Mouse (Mus musculus) lung, postnatal 0 days (tissue): ENCODE measurements around the gene Fadd. TPM values are rescaled to one million over a fixed set of nuclear protein-coding genes. Genes with fewer than 3 reads are reported as not detected.
A peak's percentile ranks its signal among the peaks of the same experiment; 100 is the strongest.

Source experiments
- ATAC-seq: fragments of 200-750 bp; cut with Nextera tagmentation; 2 replicates; pipeline ENCODE4 v1.8.0; 2017; ENCODE audit warnings: moderate library complexity
- DNase-seq: peaks from one replicate; pipeline ENCODE4 v3.0.0-alpha.2; 2016; ENCODE audit warnings: low spot score
- H3K27ac ChIP-seq: fragments of 300-500 bp; sonication (generic); 2 replicates; pipeline ENCODE4 v1.5.1; 2014; ENCODE audit warnings: antibody characterized with exemption, mild to moderate bottlenecking, low read length, mixed read lengths
- H3K27me3 ChIP-seq: fragments of 300-500 bp; sonication (generic); replicated peaks from 2 replicates; pipeline ENCODE4 v1.6.1; 2014; ENCODE audit warnings: low read length, mixed read lengths; ENCODE audit not compliant: insufficient read depth
- H3K36me3 ChIP-seq: fragments of 300-500 bp; sonication (generic); 2 replicates; pipeline ENCODE4 v1.6.1; 2014; ENCODE audit warnings: low read length, mixed read lengths; ENCODE audit not compliant: insufficient read depth
- H3K4me1 ChIP-seq: fragments of 300-500 bp; sonication (generic); 2 replicates; pipeline ENCODE4 v1.6.1; 2014; ENCODE audit warnings: antibody characterized with exemption, low read depth, low read length, mixed read lengths; ENCODE audit not compliant: insufficient read depth
- H3K4me2 ChIP-seq: fragments of 300-500 bp; sonication (generic); replicated peaks from 2 replicates; pipeline ENCODE4 v1.6.1; 2014; ENCODE audit warnings: low read depth, mild to moderate bottlenecking, low read length, moderate library complexity, mixed read lengths
- H3K4me3 ChIP-seq: fragments of 300-500 bp; sonication (generic); 2 replicates; pipeline ENCODE4 v1.5.1; 2014; ENCODE audit warnings: low read depth, low read length
- H3K9ac ChIP-seq: fragments of 300-500 bp; sonication (generic); replicated peaks from 2 replicates; pipeline ENCODE4 v1.6.1; 2014; ENCODE audit warnings: low read depth, mild to moderate bottlenecking
- H3K9me3 ChIP-seq: fragments of 300-500 bp; sonication (generic); 2 replicates; pipeline ENCODE4 v1.6.1; 2016; ENCODE audit warnings: low read length, mixed read lengths
- CTCF ChIP-seq: IDR thresholded peaks from 2 replicates; pipeline ENCODE4 v1.5.1; 2016; ENCODE audit warnings: antibody characterized with exemption, mild to moderate bottlenecking
- EP300 ChIP-seq: IDR thresholded peaks from 2 replicates; pipeline ENCODE4 v1.6.1; 2016; ENCODE audit warnings: antibody characterized with exemption, mild to moderate bottlenecking, control low read depth
- WGBS: fragments of 180-500 bp; shearing (Covaris S2); extraction: QIAGEN DNeasy Blood & Tissue Kit; methylation state at CpG from one replicate; pipeline ENCODE4 v1.1.7; 2014; 5-methylcytosine and 5-hydroxymethylcytosine counted together
- polyA plus RNA-seq: library from polyadenylated mRNA; unstranded; fragments of >200 nt; fragmentation: Nextera tagmentation; extraction: Ambion mirVana; gene quantifications from 2 replicates; pipeline ENCODE4 v1.2.1, GENCODE M21; 2015

Gene Fadd
- polyA plus RNA-seq, 1 experiment from 2014 or later: 7.4 TPM

DNA sequence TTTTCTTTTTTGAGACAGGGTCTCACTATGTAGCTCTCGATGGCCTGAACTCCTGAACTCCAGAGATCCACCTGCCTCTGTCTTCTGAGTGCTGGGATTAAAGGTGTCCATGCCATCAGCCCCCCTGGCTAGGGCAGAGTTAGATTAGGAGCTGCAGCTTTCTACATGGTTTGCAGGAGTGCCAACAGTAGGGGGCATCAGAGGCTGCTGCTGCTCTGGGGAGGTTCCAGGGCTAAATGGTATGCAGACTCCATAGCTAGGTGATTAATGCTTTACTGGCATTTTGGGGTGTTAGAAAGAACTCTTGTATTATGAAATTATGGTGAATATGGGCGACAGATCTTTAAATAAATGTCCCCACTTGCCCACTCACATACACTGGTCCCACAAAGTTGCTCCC, 5.0 kb upstream of the Fadd start:
- WGBS: 33% methylated on average over 2 of the region's 2 CpGs
- no peaks in the 10 kb centered on the region for H3K36me3 ChIP-seq
- DNase-seq: peak; percentile 56
- H3K27me3 ChIP-seq: no peaks in the 10 kb centered on the region
- no peaks in the 10 kb centered on the region for H3K4me1 ChIP-seq
- no peak overlapping the region for H3K4me2 ChIP-seq
- no peak overlapping the region for H3K27ac ChIP-seq
- no peak overlapping the region for H3K4me3 ChIP-seq
- no peak for ATAC-seq
- no peak for TF ChIP-seq EP300
- peak; percentile 70 for TF ChIP-seq CTCF
- no peak overlapping the region for H3K9ac ChIP-seq
- H3K9me3 ChIP-seq: no peaks in the 10 kb centered on the region

- peak; percentile 98 for TF ChIP-seq CTCF
- TF ChIP-seq EP300: no peak
- Histone ChIP-seq H3K36me3 (no peaks in the 10 kb centered on the region), H3K27ac (no peak overlapping the region), H3K27me3 (no peaks in the 10 kb centered on the region), H3K4me3 (no peak overlapping the region), H3K9ac (no peak overlapping the region), H3K9me3 (no peaks in the 10 kb centered on the region), H3K4me1 (peaks cover 6% of the 10 kb centered on the region; the same call in 1 of the 2 replicates), H3K4me2 (no peak overlapping the region)
- DNase-seq (peak; percentile 75), ATAC-seq (no peak)
- WGBS: 3% methylated on average over 6 of the region's 6 CpGs
These were observed 3.4 kb upstream of the Fadd start for GRCm38 (mm10) chr7:144585648-144586047.

DNA sequence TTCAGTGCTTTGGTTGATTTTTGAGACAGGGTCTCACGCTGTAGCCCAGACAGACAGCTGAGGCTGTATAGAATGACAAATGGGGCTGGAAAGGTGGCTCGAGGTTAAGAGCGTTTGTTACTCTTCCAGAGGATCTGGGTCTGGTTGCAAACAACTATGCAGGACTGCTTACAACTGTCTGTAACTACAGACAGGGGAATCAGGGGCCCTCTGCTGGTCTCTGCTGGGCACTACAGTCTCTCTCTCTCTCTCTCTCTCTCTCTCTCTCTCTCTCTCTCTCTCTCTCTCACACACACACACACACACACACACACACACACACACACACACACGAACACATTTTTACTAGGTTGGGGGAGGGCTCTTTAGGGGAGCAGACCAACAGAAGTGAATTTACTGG, 1.4 kb upstream of the Fadd start:
- ATAC-seq: no peak
- TF ChIP-seq EP300: no peak
- peak; percentile 75 for TF ChIP-seq CTCF
- no peak overlapping the region for H3K27ac ChIP-seq
- H3K4me1 ChIP-seq: peaks cover 6% of the 10 kb centered on the region; the same call in 1 of the 2 replicates
- no peak overlapping the region for H3K4me3 ChIP-seq
- no peak overlapping the region for H3K4me2 ChIP-seq
- H3K36me3 ChIP-seq: 0 out of 2 replicates have a peak, but pooled peaks cover 4% of the 10 kb centered on the region
- peak; percentile 72 for DNase-seq
- H3K9ac ChIP-seq: no peak overlapping the region
- 0% methylated on average over 4 of the region's 4 CpGs for WGBS
- H3K9me3 ChIP-seq: no peaks in the 10 kb centered on the region
- H3K27me3 ChIP-seq: no peaks in the 10 kb centered on the region

DNA sequence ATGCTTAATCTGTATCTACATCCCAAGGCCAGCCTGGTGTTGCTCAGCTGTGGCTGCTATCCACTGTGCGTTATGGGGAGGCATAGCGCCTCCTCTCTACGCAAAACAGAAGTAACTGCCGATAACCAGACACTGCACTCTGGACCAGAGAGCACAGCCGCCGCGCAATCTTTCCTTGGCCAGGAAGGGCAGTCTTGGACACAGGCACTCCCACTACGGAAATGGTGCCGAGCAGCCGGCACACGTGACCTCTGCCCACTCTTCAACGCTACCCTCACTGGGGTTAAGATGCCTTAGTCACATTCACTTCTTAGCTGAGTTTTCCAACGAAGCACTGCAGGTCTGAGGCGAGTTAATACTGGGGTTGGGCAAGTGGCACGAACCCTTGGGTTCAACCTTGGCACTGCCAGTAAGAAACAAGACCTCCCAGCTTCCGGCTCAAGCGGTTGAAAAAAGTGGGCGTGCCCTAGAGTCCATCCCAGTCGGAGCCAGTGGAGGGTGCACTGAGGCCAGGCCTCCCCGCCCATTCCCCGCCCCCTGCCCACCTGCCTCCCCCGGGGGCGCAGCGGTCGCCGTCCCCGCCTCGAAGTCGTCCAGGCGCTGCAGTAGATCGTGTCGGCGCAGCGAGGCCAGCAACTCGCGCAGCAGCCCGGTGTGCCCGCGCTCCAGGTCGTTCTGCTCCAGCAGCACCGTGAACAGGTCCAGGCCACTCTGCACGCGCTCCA, 542 bp downstream of the Fadd start:
- Histone ChIP-seq H3K27ac (peak overlapping the region; percentile 84), H3K4me3 (peak overlapping the region; percentile 91), H3K4me2 (peak overlapping the region; percentile 85), H3K9me3 (no peaks in the 10 kb centered on the region), H3K36me3 (0 out of 2 replicates have a peak, but pooled peaks cover 4% of the 10 kb centered on the region), H3K27me3 (no peaks in the 10 kb centered on the region), H3K4me1 (peaks cover 6% of the 10 kb centered on the region; the same call in 1 of the 2 replicates), H3K9ac (peak overlapping the region; percentile 40)
- peak; percentile 96 for DNase-seq
- ATAC-seq: peak; percentile 91
- 2% methylated on average over 43 of the region's 43 CpGs for WGBS
- TF ChIP-seq CTCF: peak; percentile 85
- peak; percentile 39; the same call in 1 of the 2 replicates for TF ChIP-seq EP300

GRCm38 (mm10) chr7:144577876-144578275, 4.4 kb downstream of the Fadd start:
- H3K9ac ChIP-seq: no peak overlapping the region
- no peak for ATAC-seq
- no peaks in the 10 kb centered on the region for H3K9me3 ChIP-seq
- no peak overlapping the region for H3K4me3 ChIP-seq
- no peak for DNase-seq
- H3K4me1 ChIP-seq: peaks cover 6% of the 10 kb centered on the region; the same call in 1 of the 2 replicates
- TF ChIP-seq CTCF (no peak), EP300 (no peak)
- H3K27ac ChIP-seq: no peak overlapping the region
- H3K27me3 ChIP-seq: no peaks in the 10 kb centered on the region
- 0 out of 2 replicates have a peak, but pooled peaks cover 4% of the 10 kb centered on the region for H3K36me3 ChIP-seq
- WGBS: 87% methylated on average over 5 of the region's 5 CpGs
- H3K4me2 ChIP-seq: no peak overlapping the region

DNA sequence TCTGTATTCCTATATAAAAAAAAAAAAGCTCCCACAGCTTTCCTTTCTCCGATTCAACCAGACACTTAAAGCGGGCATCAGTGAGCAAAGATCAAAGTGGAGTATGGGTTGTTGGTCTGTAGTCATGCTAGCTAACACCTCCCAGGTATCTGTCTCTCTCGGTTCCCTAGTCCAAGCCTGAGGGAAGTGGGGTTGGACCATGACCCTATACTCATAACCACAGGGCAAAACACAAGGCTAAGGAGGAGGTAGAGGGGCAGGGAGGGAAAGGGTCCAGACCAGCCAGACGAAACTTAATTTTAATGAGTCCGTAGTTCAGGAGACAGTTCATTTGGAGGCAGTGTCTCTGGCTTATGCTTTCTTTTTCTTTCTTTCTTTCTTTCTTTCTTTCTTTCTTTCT, 10.0 kb downstream of the Fadd start:
- no peak for TF ChIP-seq EP300
- no peak for TF ChIP-seq CTCF
- ATAC-seq (no peak), DNase-seq (no peak)
- Histone ChIP-seq H3K9ac (no peak overlapping the region), H3K4me1 (no peaks in the 10 kb centered on the region), H3K27me3 (no peaks in the 10 kb centered on the region), H3K4me2 (no peak overlapping the region), H3K36me3 (no peaks in the 10 kb centered on the region), H3K4me3 (no peak overlapping the region), H3K9me3 (no peaks in the 10 kb centered on the region), H3K27ac (no peak overlapping the region)
- 79% methylated on average over 5 of the region's 5 CpGs for WGBS
